Mouse (Mus musculus): ENCODE data around the gene Tchp.

Gene Tchp

GRCm38 (mm10) chr5:114698044-114698746 is 9.4 kb upstream of the Tchp start:
- DNase-seq: no peak

DNA sequence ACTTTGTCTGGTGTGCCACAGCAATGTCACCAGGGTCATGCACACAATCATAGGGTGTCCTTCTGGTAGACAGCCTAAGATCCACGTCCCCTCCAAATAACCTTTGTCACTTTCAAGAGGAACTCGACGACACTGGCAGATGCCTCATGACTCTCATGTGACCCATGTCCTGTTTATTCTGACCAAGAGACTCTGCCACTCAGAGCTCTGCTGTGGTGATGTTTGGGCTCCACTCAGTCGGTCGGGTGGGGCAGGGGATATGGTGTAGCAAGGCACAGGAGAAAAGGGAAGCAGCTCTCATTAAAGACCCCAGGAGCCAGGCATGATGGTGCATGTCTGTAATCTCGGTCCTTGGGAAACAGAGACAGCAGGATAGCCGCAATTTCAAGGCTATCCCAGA is 8.5 kb upstream of the Tchp start:
- DNase-seq: peak; percentile 54

GRCm38 (mm10) chr5:114702403-114703392 is 4.9 kb upstream of the Tchp start:
- DNase-seq: peak; percentile 73

- no peak for DNase-seq
Measured at GRCm38 (mm10) chr5:114708491-114708890, 931 bp downstream of the Tchp start.

- no peak for DNase-seq
Measured at GRCm38 (mm10) chr5:114709357-114709756, 1.8 kb downstream of the Tchp start.

DNA sequence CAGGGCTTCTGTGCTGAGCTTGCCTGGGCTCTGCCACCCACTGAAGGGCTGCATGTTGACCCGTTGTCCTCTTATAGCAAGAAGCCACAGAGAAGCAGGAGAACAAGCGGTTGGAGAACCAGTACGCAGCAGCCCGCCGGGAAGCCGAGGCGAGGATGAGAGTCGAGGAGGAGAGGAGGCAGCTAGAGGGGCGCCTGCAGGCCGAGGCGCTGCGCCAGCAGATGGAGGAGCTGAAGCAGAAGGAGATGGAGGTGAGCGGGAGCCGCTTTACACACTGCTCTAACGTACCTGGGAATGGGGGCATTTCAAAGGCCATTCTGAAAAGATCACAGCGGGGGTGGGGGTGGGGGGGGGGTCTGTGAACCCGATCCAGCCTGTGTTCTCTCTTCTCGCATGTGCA is 7.0 kb downstream of the Tchp start:
- DNase-seq: no peak

- no peak for DNase-seq
Measured at GRCm38 (mm10) chr5:114717292-114717691, 9.7 kb downstream of the Tchp start.

DNA sequence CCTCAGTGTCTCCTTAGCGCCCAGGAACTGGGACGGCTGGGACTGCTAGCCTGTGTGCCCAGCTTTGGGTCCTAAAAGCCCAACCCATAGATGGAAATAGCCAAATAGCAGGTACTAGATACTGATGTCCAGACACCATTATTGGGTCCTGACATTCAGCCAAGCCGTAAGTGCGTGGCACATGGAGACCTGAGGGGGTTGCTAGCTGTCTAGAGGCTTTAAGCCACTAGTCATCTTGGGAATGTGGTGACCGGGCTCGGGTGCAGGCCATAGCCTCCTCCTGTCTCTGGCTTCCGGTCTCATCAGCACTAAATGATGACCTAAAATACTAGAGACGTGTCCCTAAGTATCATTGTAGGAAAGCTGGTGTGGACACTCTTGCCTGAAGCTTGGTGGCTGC is 10.4 kb downstream of the Tchp start:
- DNase-seq: no peak

GRCm38 (mm10) chr5:114718483-114718882 is 10.9 kb downstream of the Tchp start:
- no peak for DNase-seq

GRCm38 (mm10) chr5:114719003-114719927 is 11.7 kb downstream of the Tchp start:
- no peak for DNase-seq

DNA sequence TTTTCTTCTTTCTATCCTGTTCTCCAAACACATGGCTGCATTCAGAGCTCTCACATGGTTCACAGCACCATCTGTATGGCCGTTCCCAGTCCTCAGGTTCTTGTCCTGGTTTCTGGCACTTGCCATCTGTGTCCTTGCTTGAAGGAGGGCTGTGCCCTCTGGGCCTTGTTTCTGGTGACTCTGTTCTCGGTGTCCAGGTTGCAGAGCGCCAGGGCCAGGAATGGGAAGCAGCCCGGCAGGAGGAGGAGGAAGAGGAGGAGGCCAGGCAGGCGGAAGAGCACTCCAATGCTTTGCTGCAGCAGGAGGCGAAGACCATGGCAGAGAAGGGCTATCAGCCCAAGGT is 12.3 kb downstream of the Tchp start:
- no peak for DNase-seq

DNA sequence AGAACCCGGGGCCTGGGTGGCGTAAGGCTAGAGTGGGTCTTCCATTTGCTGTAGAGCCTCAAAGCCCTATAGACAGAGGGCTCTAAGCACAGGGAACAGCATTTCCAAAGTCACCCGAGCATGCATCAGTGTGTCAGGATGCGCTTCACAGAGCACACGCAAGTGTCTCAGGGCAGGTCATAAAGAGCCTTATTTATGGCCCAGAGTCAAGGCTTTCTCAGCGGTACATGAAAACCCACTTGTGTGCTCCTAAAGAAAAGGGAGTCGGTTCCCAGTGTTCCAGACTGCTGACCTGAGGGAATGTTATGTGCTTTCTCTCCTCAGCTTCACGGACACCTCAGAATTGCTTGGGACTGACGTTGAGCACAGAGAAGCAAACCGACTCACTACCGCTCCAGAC is 13.2 kb downstream of the Tchp start:
- DNase-seq: no peak

- DNase-seq: no peak
Measured at GRCm38 (mm10) chr5:114721969-114722368, 14.4 kb downstream of the Tchp start.

GRCm38 (mm10) chr5:114722846-114723245 is 15.3 kb downstream of the Tchp start:
- no peak for DNase-seq

DNA sequence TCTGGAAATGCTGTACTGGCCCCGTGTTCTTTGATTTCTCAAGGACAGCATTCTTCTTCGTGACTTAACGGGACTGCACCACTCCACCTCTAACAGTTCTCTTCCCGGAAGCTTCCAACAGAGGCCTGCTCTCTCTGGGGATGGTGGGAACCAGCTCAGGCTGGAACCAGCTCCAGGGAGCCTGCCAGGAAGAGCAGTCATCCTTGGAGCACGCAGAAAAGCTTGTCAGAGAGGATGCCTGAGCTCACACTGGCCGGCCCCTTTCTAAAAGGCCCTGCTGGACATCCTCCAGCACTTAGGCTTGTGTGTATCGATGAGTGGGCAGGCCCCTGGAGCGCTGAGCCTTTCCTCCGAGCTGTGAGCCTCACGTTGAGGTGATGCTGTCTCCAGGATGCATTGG is 20.6 kb downstream of the Tchp start:
- no peak for DNase-seq

DNA sequence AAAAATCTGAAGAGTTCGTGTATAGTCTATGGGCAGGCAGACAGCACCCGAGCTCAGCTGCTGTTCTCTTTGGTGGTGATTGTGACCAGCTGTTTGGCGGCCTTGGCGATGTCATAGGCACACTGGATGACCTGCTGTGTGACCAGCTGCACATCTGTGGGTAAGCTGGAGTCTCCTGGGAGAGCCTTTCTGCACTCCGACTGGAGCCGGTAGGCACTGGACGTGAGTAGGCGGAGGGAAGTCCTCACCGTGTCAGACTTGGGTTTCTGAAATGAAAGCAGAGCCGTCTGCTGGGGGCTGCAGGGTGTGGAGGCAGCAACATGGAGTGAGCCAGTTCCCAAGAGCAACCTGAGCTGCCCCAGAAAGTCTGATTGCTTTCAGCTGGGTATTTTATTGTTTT is 22.6 kb downstream of the Tchp start:
- DNase-seq: peak; percentile 52

- DNase-seq: no peak
Measured at GRCm38 (mm10) chr5:114731498-114731897, 23.9 kb downstream of the Tchp start.

GRCm38 (mm10) chr5:114731969-114732368 is 24.4 kb downstream of the Tchp start:
- no peak for DNase-seq

GRCm38 (mm10) chr5:114733606-114734005 is 26.0 kb downstream of the Tchp start:
- no peak for DNase-seq

- peak; percentile 84 for DNase-seq
Measured at GRCm38 (mm10) chr5:114737090-114737887, 29.7 kb downstream of the Tchp start.

GRCm38 (mm10) chr5:114738707-114739241 is 31.2 kb downstream of the Tchp start:
- peak; percentile 92 for DNase-seq

DNA sequence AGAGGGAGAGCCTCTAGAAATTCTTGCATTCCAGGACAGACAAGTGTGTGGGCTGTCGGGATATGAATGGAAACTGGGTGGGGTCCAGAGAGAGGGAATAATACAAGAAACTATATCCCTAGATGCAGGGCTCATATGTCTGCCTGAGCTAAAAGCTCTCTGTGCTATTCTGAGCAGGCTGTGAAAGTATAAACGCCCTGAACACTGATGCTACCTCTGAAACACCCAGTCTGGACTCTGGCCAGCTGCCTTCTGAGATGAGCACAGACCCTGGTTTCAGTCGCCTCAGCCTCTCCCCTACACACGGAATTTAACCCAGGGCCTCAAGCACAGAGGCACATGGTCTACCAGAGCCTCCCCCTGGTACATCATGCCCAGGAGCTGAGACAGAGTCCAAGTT is 33.0 kb downstream of the Tchp start:
- DNase-seq: no peak

Measured in lung, postnatal 10 days (tissue).